Mouse (Mus musculus) frontal cortex, adult (tissue): ENCODE results near the gene Brd9.

Experiments
- ATAC-seq: cut with Nextera tagmentation; 2 replicates; pipeline ENCODE4 v1.9.2; 2017; ENCODE audit warnings: mild to moderate bottlenecking, moderate library complexity, mixed read lengths; ENCODE audit not compliant: low TSS enrichment

Gene Brd9

DNA sequence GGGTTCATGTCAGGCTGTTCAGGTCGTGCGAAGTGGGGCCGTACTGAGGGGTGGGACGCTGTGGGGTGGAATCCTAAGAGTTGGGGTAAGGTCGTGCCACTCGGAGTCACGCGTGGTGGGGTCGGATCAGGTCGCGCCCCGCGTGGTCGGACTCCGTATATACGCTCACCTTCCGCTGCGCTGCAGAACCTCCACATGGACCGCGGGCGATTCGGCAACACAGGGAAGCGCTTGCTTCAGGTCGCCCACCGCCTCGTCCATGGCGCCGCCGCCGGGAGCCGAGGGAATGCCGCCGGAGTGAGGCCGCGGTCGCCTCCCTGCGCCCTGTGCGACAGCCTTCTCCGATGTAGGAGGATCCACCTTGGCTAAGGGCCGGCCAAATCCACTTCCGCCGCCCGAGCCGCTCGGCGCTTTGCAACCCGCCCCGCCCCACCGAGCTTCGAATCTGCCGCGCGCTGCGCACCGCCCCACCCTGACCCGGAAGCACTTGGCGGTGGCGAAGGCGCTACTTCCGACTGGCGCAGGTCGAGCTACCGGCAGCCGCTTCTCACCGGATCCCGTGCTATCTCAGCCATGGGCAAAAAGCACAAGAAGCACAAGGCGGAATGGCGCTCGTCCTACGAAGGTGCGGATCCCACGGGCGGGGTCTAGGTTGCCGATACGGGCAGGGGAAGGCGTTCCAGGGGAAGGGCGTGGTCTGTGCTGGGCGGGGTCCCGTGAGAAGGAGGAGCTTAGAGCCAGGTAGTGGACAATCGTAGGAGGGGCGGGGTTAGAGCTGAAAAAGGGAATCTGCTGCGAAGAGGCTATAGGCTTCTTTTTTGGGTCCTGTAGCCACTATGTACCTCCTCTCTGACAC is at the start of gene Brd9, which contains the start of gene Trip13:
TSS of gene Brd9 (plus strand) at position 491 of the 856 bp plus-strand sequence.
TSS of gene Trip13 (minus strand) at position 464 of the 856 bp plus-strand sequence.
- ATAC-seq: peak; percentile 90

DNA sequence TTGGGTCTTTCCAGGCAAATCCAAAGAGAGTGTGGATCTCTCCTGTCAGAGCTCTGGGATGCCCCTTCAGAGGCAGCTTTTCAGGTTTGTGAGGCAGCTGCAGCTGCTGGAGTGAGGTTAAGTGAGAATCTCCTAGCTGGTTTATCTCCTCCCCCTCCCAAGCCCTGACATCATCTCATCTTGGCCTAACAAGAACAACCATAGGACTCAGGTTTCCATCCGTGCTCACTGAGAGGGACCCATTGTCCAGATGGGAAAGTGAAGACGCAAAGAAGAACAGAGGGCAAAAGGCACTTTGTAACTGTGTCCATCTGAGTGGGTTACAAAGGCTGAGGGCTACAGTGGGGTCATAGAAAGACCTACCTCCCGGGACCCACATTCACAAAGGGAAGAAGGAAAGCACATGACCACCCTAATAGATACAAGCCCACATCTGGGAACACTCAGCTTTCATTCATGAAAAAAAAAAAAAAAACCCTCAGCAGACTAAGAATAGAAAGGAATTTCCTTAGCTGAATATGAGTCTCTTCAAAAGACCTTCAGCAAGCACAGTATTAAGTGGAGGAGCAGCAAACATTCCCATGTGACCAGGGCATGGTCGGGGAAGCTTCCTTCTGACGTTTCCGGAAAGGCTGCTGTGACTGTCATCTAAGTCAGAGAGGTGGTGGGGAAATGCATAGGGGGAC is 45.0 kb upstream of the Brd9 start:
- ATAC-seq: no peak

DNA sequence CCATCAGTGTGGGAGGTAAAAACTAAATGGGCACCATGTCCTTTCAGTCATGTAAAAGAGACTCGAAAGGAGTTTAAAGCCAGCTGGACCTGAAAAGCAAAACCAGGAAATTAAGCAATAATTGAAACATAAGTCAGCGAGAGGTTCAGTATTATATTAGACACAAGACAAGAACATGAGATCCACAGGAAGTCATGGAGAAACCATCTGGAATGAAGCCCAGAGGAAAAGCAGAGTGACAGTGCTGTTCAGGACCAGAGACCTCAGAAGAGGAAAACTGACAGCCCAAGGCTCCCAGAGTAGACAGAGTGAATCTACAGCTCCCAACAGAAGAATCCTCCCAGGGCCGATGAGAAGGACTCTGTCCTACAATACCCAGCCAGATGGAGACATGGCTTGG is 40.0 kb upstream of the Brd9 start:
- no peak for ATAC-seq

DNA sequence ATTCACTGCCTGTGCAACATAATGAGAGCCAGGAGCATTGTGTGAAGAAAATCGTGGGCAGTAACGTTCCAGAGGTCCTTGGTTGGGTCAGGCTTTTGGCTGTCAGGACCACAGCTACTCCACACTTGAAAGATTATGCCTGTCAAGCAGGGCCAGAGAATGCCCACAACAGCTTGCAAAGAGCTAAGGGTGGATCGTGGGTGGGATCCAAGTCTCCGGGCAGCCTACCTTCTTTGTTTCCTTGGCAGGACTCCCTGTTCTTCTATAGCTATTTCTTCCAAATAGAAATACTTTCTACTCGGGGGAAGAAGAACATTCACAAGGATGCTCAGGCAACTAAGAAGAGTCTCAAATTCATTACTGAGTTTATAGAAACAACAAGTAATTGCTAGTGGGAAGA is 30.5 kb upstream of the Brd9 start:
- peak; percentile 56 for ATAC-seq

- peak; percentile 91 for ATAC-seq
Measured at GRCm38 (mm10) chr13:73907683-73908412, 29.8 kb upstream of the Brd9 start.

DNA sequence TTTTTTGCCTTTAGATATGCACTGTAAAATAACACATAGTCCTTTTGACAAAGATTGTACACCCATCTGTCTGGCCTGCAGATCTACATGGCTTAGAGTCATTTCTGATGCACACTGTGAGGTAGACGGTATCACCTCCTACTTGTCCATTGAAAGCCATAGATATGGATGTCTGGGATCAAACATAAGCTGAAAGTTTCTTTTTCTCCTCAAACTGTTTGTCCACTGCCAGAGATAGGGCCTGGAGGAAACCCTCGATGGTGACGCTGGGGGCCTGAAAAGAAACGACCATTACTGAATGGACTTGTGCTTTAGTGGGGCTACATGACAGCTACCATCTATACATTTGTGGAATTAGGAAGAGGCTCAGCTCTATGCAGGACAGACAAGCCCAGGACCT is 24.5 kb upstream of the Brd9 start:
- no peak for ATAC-seq

DNA sequence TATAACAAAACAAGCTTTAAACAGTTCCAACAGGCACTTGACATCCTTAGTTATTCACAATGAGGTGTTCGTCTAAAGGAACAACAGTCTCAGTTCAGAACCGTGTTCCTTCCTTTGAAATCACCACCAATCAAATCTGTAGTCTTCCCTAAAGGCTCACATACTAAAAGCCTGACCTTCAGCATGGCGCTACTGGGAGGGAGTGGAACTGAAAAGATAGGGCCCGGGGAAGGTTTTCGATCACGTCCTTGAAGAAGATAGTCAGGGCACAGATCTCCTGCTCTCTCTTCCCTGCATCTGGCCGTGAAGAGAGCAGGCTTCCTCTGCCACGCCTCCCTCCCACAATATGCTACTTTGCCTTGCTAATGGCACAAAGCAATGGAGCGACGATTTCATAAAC is 5.4 kb upstream of the Brd9 start:
- no peak for ATAC-seq

DNA sequence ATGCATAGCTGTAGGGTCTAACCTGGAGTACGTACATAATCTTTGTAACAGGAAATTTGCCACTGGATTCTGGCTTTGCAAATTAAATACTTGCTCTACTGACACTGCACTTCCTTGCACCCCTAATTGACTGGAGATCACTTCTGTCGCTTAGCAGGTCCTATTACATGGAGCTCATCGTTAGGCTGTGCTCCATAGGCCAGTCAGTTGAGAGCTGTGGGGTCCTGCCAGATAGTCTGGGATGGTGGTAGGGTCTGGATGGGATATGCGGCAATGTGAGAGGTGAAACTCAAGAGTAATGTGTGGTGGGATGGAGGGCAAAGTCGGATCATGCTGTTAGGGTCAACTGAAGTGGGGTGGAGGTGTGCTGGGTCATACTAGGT is 682 bp upstream of the Brd9 start:
- no peak for ATAC-seq

DNA sequence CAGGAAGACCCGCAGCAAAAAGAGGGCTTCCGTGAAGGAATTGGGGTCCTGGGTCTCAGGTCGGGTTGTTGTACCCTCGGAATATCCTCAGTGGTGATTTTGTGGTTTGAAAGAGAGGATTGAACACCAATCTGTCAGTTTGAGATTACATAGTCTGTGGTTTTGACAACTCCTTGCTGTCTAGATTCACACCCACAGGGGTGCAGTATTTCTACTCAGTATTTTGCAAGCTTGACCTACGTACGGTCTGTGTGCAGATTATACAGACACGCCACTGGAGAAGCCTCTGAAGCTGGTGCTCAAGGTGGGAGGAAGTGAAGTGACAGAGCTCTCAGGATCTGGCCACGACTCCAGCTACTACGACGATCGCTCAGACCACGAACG is 558 bp downstream of the Brd9 start:
- peak; percentile 55 for ATAC-seq

DNA sequence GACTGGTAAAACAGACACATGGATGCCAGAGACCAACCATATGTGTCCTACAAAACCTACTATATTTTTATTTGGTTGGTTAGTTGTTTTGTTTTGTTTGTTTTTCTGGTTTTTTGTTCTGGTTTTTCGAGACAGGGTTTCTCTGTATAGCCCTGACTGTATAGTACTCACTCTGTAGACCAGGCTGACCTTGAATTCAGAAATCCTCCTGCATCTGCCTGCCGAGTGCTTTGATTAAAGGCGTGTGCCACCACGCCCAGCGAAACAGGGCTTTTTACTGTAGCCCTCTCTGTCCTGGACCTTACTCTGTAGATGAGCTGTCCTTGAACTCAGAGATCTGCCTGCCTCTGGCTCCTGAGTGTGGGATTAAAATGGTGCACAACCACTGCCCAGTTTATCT is 1.5 kb downstream of the Brd9 start:
- ATAC-seq: no peak

DNA sequence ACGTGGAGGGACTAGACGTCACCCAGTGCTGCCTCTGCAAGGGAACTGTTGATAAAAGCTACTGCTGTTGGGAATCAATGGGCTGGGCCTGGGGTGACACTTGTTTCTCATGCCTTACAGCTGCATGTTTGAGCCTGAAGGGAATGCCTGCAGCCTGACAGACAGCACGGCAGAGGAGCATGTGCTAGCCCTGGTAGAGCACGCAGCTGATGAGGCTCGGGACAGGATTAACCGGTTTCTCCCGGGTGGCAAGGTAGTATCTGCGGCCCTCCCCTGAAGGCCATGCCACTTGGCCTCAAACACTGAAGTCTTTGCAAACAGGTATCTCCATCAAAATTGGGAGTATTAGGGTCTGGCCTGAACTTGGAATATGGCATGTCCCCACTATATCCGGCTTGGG is 7.0 kb downstream of the Brd9 start:
- no peak for ATAC-seq

DNA sequence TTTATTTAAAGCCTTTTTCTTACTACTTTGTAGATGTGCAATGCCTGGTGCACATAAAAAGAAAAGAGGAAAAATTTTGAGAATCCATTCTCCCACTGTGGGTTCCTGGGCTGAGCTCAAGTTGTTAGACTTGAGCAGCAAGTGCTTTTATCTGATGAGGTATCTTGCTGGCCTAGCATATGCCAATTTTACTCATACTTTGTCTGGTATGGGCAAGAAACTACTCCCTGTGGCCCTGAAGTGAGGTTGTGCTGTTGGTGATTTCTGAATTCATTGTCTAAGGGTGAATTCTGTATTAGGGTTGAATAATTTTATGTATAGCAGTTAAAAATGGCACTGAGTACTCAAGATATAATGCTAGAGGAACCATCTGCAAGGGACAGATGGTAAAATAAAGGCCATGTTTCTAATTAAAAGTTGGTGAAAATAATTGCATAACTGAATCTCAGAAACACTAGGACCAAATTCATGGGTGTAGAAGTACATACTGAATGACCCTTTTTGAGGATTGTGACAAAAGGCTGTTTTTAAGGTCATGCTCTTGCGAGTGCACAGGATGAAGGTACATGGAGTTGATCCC is 16.0 kb downstream of the Brd9 start:
- peak; percentile 61 for ATAC-seq

- ATAC-seq: no peak
Measured at GRCm38 (mm10) chr13:73954666-73955065, 17.1 kb downstream of the Brd9 start.

DNA sequence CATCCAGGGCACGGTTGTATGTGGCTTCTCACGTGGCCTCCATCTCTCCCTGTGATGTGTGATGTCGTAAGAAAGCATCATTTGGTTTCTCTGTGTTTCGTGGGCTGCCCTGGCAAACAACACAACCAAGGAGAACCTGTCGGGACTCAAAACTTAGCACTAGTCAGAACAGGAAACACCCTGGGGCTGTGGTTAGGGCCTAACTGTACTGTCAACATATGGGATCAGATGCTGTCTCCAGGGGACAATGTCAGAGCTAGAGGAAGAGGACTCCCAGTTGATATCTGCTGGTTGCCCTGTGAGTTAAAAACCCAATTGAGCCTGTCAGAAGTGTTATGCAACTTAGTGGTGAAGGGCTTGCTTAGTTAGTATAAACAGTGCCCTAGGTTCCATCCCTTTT is 17.9 kb downstream of the Brd9 start:
- no peak for ATAC-seq

DNA sequence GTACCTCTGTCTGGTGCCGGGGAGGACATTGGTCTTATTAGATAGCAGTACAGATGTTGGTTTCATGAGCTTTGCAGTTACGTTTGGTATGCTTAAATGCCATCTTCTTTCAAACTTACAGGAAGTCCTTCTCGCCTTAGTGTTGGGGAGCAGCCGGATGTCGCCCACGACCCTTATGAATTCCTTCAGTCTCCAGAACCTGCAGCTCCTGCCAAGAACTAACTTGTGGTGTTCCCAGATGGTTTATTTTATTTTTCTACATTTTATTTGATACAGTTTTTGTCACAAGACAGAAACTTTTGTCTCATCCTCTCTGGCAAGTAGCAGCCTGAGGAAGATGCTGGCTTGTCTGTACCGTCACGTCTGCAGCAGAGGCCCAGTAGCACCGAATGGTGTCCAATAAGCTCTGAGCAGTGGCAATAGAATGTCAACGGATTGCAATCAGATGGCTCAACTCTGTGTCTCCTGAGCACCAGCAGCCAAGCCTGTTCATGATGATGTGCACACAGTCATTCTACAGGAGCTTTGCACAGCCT is 22.6 kb downstream of the Brd9 start:
- peak; percentile 71 for ATAC-seq

- ATAC-seq: peak; percentile 77
Measured at GRCm38 (mm10) chr13:73961177-73961576, 23.6 kb downstream of the Brd9 start.

DNA sequence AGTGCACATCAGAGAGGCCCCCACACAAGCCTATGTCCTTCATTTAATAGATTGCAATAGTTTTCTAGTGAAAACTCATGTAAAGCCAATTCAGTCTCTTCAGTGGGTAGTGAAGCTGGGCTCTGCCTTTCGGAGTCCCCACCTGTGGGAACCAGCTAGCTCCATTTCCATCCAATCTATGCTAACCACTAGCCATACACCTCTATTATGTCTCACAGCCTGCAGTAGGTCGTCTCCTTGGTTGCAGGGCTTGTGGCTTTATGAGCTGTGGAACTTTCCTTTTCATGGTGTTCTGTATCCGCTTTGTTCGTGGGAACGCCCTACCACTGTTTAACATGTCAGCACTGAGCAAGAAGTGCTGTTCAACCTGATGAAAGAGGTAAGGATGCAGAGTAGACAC is 25.9 kb downstream of the Brd9 start, which contains the start of gene Zdhhc11:
TSS of gene Zdhhc11 (plus strand) at position 301 of the 400 bp plus-strand sequence.
- no peak for ATAC-seq

DNA sequence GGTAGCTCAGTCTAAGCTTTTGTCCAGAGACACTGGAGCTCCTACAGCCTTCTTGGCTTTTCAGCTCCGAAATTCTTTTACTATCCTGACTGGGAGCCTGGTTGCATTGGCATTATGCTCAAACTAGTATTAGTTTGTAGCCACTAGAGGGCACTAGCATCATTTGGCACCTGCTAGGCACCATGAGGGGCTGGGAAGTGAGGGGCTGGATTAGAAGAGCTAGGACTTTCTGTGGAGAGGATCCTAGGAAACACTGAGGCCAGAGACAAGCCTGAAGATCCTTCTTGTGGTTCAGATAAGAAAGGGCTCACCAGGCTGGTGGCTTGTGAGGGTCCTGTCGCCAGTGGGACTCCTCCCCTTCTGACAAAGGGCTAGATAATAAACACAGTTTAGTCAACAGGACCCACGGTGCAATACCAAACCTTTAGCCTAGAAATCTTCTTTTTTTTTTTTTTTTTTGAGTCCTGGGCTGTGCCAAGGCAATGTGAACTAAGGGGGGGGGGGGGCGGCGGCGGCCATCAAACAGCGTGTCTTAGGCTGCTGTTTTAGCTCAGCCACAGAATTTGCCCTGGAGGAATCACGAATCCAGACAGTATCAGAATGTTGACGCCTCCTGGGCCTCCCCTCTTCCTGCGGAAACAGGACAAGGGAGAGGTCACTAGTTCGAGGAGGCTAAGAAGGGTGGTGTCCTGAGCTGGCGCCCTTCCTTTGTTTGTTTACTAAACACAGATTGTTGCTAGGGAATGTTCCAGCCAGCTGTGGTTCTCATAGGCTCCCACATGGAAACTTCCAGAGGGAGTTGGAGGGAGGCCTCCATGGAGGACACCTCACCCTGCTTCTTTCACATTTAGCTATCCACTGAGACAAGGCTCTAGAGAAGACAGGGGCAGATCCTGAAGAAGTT is 33.2 kb downstream of the Brd9 start:
- peak; percentile 93 for ATAC-seq

- ATAC-seq: no peak
Measured at GRCm38 (mm10) chr13:73974523-73974922, 36.9 kb downstream of the Brd9 start.

- ATAC-seq: no peak
Measured at GRCm38 (mm10) chr13:73976935-73977334, 39.3 kb downstream of the Brd9 start.

- ATAC-seq: no peak
Measured at GRCm38 (mm10) chr13:73990325-73990724, 52.7 kb downstream of the Brd9 start.
